Mouse (Mus musculus) thymus, postnatal 36 days (tissue): Measurements from ENCODE around the gene Adgre5.

ENCODE experiments used
- DNase-seq, 2 experiments: peaks; one replicate each; pipeline ENCODE4 v3.0.0; 2022; ENCODE audit warnings: mixed read lengths in 2 of 2

Adgre5 gene

DNA sequence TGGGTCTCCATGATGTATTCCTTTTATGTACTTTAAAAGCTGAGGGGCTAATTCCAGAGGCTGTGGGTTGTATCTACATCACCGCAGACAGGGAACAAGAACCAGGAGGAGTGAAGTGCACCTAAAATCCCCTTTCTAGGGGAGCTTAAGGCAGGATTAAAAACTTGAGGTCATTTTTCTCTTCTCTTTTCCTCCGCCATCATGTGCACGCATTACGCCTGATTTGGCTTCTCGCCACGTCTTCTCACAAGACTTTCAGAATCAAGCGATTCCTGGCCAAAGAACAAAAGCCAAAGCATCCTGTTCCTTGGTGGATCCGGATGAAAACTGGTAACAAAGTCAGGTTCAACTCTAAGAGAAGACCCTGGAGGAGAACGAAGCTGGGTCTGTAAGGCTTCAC, 8.1 kb upstream of the Adgre5 start:
- DNase-seq: no peak

GRCm38 (mm10) chr8:83748708-83749107, 7.6 kb upstream of the Adgre5 start:
- DNase-seq: peak; percentile 79 to 90

- DNase-seq: peak; percentile 61 to 77
These were observed 6.7 kb upstream of the Adgre5 start for GRCm38 (mm10) chr8:83747661-83748346.

DNA sequence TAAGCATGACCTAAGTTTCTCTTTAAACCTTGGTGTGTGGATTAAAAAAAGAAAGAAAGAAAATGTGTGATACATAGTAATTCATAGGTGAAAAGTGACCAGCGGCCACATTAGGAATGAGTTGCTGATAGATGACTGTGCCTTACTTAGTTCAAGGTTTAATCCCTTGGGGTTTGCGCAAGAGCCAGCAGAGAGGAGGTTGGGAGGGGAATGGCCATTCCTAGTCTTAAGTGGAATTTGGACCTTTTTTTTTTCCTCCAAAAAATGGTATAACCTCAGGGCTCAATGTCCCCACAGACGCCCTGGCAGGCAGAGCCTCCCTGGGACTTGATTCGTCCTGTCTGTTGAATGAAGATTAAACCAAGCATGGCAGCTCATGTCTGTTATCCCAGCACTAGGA, 2.9 kb upstream of the Adgre5 start:
- no peak for DNase-seq

DNA sequence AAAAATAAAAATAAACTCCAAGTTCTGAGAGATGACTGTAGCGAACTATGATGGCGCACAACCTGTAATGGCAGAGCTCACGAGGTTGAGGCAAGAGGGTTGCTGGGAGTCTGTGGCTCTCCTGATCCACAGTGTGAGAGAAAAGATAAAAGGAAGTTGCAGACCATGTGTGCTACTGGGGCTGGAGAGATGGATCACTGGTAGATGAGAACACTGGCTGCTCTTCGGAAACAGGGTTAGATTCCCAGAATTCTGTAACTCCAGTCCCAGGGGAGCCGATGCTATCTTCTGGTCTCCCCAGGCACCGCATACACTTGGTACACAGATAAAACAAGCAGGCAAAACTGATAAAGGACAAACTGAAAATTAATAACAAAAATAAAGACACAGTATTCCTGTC, 1.8 kb upstream of the Adgre5 start:
- no peak for DNase-seq

DNA sequence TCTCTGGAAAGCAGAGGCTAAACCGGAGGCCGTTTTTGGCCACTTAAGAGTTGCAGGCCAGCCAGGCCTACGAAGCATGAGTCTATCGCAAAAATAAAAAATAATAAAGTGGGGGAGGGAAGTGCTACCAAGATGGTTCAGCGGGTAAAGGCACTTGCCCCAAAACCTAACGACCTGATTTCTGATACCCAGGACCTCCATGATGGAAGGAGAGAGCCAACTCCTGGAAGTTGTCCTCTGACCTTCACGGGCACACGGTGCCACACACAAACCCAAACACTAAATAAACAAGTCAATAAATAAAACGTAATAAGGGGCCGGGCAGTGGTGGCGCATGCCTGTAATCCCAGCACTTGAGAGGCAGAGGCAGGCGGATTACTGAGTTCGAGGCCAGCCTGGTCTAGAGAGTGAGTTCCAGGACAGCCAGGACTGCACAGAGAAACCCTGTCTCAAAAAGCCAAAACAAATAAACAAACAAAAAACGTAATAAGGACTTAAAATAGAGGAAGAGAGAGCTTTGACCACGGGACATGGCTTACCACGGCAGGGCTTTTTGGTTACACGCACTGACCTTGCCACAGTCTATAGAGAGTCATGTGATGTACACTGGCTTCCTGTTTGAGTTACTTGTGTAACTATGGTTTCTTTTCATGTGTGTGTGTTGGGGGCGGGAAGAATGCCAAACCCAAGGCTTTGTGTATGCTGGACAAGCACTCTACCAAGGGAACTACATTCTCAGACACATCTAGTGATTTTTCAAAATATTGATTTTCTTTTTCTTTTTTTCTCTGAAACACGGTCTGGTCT, 926 bp upstream of the Adgre5 start:
- DNase-seq: peak in 1 of 2 experiments; percentile 39

DNA sequence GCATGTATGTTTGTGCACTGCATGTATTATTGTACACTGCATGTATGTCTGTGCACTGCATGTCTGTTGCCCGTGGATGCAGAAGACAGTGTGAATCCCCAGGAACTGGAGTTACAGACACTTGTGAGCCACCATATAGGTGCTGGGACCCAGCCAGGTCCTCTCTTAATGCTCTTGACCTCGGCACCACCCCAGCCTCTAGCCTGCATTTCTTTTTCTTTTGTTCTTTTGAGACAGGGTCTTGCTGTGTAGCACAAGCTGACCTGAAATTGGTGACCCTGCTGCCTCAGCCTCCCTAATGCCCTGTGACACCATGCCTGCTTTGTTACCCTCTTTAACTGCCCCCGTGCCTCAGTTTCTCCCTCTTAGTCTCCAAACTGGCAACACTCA, 545 bp downstream of the Adgre5 start:
- DNase-seq: peak in 1 of 2 experiments; percentile 54

DNA sequence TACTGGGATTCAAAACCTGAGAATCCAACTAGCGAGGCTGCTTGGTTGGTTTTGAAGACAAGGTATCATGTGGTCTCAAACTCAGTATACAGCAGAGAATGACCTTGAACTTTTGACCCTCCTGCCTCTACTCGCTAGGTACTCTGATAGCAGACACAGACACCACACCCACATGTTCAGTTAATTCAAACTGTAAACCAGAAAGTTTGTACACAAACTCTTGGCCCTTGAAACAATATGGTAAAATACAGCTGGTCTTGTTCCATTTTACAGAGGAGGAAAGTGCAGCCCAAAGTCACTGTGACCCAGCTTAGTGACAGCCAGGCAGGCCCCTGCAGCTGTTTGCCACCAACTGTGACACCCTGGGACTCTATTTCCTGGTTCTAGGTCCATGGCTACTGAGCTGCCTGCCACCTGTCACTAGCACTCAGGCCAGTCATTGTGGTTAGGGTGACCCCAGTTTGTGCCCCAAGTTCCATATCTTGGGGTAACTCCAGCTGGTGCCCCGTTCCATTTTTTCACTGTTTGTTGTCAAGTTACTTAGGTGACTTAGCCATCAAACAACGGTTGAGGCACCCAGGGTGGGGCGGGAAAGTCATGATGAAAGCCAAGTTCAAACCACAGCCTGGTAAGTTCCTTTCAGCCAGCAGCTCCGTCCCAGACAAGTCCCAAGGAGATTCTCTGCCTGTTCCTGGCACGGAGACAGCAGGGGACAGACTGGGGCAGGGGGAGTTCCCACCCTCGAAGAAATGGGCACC, 1.2 kb downstream of the Adgre5 start:
- peak; percentile 79 to 80 for DNase-seq

GRCm38 (mm10) chr8:83738949-83739710, 2.0 kb downstream of the Adgre5 start:
- DNase-seq: no peak

DNA sequence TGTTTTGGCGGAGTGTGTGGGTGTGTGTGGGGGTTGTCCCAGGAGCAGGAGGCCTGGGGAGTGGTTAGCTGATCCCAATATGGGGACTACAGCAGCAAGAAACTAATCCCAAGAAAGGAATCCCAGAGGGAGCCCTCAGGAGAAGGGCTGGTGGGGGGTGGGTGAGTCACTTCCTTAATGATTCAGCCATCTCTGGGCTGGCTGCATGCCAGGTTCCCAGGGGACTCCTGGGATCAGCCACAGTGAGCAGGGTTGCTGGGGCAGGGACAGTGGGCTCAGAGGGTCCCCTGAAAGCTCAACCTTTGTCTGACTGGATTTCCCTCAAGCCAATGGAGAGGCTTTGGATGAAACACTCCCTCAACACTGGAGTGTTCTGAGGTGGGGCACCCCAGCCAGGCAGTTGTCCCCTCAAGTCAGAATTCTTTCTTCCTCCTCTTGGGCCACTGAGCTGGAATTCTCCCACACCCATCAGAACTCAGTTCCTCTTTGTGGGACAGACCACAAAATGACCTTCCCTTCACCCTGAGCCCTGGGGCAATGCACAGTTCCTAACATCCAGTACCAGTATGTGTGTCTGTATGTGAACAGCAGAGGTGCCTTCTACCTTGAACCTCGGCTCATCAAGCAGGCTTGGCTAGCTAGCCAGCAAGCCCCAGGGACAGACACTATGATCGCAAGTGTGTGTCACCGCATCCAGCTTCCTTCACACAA, 3.1 kb downstream of the Adgre5 start:
- DNase-seq: no peak

DNA sequence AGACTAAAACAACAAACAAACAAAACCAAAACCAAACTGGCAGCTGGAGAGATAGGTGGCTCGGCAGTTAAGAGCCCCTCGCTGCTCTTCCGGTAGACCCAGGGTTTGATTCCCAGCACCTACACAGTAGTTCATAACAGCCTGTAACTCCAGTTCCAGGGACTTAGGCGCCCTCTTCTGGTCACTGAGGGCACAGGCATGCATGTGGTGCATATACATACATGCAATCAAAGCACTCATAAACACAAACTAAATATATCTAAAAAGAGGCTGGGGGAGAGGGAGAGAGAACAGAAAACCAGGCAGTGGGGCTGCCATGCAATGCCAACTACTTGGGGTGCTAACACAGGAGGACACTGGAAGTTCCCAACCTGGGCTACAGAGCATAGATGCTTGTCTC, 3.8 kb downstream of the Adgre5 start:
- DNase-seq: no peak

GRCm38 (mm10) chr8:83736681-83737080, 4.4 kb downstream of the Adgre5 start:
- peak; percentile 80 to 89 for DNase-seq

GRCm38 (mm10) chr8:83732919-83733318, 8.2 kb downstream of the Adgre5 start:
- DNase-seq: no peak

- no peak for DNase-seq
These were observed 9.2 kb downstream of the Adgre5 start for GRCm38 (mm10) chr8:83731906-83732305.

- peak in 1 of 2 experiments; percentile 56 for DNase-seq
These were observed 11.9 kb downstream of the Adgre5 start for GRCm38 (mm10) chr8:83729009-83729807.

GRCm38 (mm10) chr8:83725521-83726102, 15.5 kb downstream of the Adgre5 start:
- no peak for DNase-seq

- peak; percentile 85 to 87 for DNase-seq
These were observed 16.2 kb downstream of the Adgre5 start for GRCm38 (mm10) chr8:83724697-83725482.

GRCm38 (mm10) chr8:83723447-83724083, 17.6 kb downstream of the Adgre5 start:
- peak in 1 of 2 experiments; percentile 8 for DNase-seq

DNA sequence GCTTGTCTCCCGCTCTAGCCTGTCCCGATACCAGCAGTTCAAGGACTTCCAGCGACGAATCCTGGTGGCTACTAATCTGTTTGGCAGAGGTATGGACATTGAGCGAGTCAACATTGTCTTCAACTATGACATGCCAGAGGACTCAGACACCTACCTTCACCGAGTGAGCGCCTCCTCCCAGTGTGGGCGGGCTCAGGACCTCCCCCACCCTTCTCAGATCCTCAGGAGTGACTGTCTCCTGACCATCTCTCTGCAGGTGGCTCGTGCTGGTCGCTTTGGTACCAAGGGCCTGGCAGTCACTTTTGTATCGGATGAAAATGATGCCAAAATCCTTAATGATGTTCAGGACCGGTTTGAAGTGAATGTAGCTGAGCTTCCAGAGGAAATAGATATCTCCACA, 18.5 kb downstream of the Adgre5 start:
- peak in 1 of 2 experiments; percentile 11 for DNase-seq
